Mouse (Mus musculus) heart, postnatal 0 days (tissue): Measurements from ENCODE around the gene Fgfr2.

Source experiments
- CTCF ChIP-seq: IDR thresholded peaks from 2 replicates; pipeline ENCODE4 v1.5.1; 2016; ENCODE audit warnings: antibody characterized with exemption, control low read depth, low read depth
- EP300 ChIP-seq: IDR thresholded peaks from 2 replicates; pipeline ENCODE4 v1.6.1; 2016; ENCODE audit warnings: antibody characterized with exemption, low read depth

DNA sequence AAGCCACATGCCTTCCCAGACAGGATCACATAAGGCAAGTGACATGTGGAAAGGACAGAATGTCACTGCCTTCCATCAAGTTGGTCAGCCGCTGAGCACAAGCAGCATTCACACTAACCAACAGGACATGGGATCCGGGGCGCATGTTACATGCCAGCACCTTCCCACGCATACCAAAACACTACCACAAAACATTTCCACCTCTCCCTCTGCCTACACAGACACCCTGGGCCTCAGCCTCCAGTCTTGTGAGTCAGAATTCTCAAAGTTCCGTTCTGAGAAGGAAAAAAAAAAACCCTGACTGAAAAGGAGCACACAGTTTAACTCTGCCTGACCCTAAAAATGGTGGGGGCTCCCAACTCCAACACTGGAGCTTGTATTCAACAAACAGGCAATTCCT lies 2955.9 kb downstream of the Fgfr2 start:
- no peak for TF ChIP-seq CTCF
- no peak for TF ChIP-seq EP300
